Comparison of ENCODE assay signal across 21 mouse cellular contexts in the genomic region with DNA sequence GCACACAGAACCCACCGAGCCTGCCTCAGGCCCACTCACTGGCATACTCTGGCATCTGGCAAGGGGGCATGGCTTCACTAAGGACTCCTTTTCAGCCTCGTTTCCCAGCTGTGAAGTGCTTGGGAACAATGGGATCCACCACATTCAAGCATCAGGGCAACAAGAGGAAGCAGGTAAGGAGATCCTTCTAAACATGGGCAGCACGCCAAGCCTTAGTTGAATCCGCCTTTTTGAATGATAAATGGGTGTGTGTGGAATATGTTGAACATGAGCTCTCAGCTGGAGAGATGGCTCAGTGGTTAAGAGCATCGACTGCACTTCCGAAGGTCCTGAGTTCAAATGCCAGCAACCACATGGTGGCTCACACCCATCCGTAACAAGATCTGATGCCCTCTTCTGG.
A peak's percentile ranks its signal among the peaks of the same experiment; 100 is the strongest.
DNase-seq lines count a peak whose midpoint lies in the region; ATAC-seq and TF ChIP-seq lines count a peak whose summit lies in the region.
"Had no signal": no experiment of that assay in that cellular context is flagged by ENCODE, and none has a peak within 500 bp of the region (broad histone marks: within the 10 kb centered on the region; RNA-seq: fewer than 3 reads in every experiment).

No protein-coding gene starts in this region.

- no peak overlapping the region for H3K9ac ChIP-seq in intestine, embryonic 14.5 days (ENCODE audit: low read length)
- no peak overlapping the region for H3K9ac ChIP-seq in intestine, embryonic 16.5 days (ENCODE audit: low read depth, low read length)
- H3K9ac ChIP-seq in liver, postnatal 0 days (replicated peaks), result no peak overlapping the region
- no peak overlapping the region for H3K9ac ChIP-seq in liver, embryonic 11.5 days (ENCODE audit: low read depth, low read length)
- H3K9ac ChIP-seq: liver, embryonic 14.5 days; neural tube, embryonic 15.5 days; stomach, embryonic 15.5 days had no signal

- no peak for TF ChIP-seq EP300 in liver, postnatal 0 days (IDR thresholded peaks at IDR 0.05; ENCODE audit: low read depth)

- no peak for ATAC-seq in intestine, embryonic 14.5 days (replicated peaks; ENCODE audit: low FRiP score, low TSS enrichment, low read depth)
- ATAC-seq in intestine, embryonic 16.5 days, result no peak
- no peak for ATAC-seq in liver, postnatal 0 days
- ATAC-seq in liver, embryonic 11.5 days (replicated peaks; ENCODE audit: low FRiP score), result no peak
- ATAC-seq: hindbrain, embryonic 16.5 days; intestine, postnatal 0 days had no signal

- WGBS in intestine, embryonic 14.5 days, result 85% methylated on average over 7 of the region's 7 CpGs
- 79% methylated on average over 7 of the region's 7 CpGs for WGBS in intestine, embryonic 16.5 days
- WGBS in liver, postnatal 0 days (ENCODE audit: insufficient replicate concordance), result 80% methylated on average over 7 of the region's 7 CpGs
- 91% methylated on average over 7 of the region's 7 CpGs for WGBS in liver, embryonic 11.5 days

- peak; percentile 41 for DNase-seq in intestine, embryonic 14.5 days (ENCODE audit: low spot score)
- no peak for DNase-seq in liver, postnatal 0 days
- DNase-seq in liver, embryonic 11.5 days (ENCODE audit: low spot score), result no peak
- DNase-seq in lung, postnatal 14 days, result peak; percentile 37
- DNase-seq in thymus, postnatal 10 days (ENCODE audit: low spot score in 2 of 2), result no peak
- DNase-seq: adrenal gland, postnatal 14 days; cerebellum, adult 8-10 months; thymus, adult 18-20 months; thymus, postnatal 4 days had no signal

- TF ChIP-seq CTCF in liver, postnatal 0 days (IDR thresholded peaks at IDR 0.05; ENCODE audit: low read depth), result peak; percentile 9; the same call in 1 of the 2 replicates

- no peaks in the 10 kb centered on the region for H3K4me1 ChIP-seq in intestine, embryonic 14.5 days (replicated peaks; ENCODE audit: control insufficient read depth, insufficient read depth, low read length)
- H3K4me1 ChIP-seq in intestine, embryonic 16.5 days (ENCODE audit: control insufficient read depth, insufficient read depth, low read length), result no peaks in the 10 kb centered on the region
- H3K4me1 ChIP-seq in liver, postnatal 0 days (ENCODE audit: insufficient read depth), result no peaks in the 10 kb centered on the region
- no peaks in the 10 kb centered on the region for H3K4me1 ChIP-seq in liver, embryonic 11.5 days (replicated peaks; ENCODE audit: control insufficient read depth, insufficient read depth, low read length)
- H3K4me1 ChIP-seq in brown adipose tissue, adult 24 weeks (ENCODE audit: control insufficient read depth, insufficient read depth, insufficient read length, low read length), result peaks cover 6% of the 10 kb centered on the region; the same call in 1 of the 2 replicates
- H3K4me1 ChIP-seq: hindbrain, embryonic 10.5 days; neural tube, embryonic 15.5 days; stomach, embryonic 15.5 days had no signal

- no peak overlapping the region for H3K4me2 ChIP-seq in intestine, embryonic 14.5 days (ENCODE audit: low read length)
- no peak overlapping the region for H3K4me2 ChIP-seq in intestine, embryonic 16.5 days (ENCODE audit: low read depth, low read length)
- H3K4me2 ChIP-seq in liver, postnatal 0 days (ENCODE audit: low read depth, low read length), result no peak overlapping the region
- H3K4me2 ChIP-seq in liver, embryonic 11.5 days, result no peak overlapping the region
- H3K4me2 ChIP-seq: neural tube, embryonic 15.5 days; stomach, embryonic 15.5 days had no signal

- H3K9me3 ChIP-seq in intestine, embryonic 14.5 days (ENCODE audit: control insufficient read depth, low read length), result no peaks in the 10 kb centered on the region
- no peaks in the 10 kb centered on the region for H3K9me3 ChIP-seq in intestine, embryonic 16.5 days (ENCODE audit: control insufficient read depth, low read length)
- no peaks in the 10 kb centered on the region for H3K9me3 ChIP-seq in liver, postnatal 0 days (ENCODE audit: low read length)
- H3K9me3 ChIP-seq in liver, embryonic 11.5 days (ENCODE audit: control insufficient read depth, low read length), result no peaks in the 10 kb centered on the region
- H3K9me3 ChIP-seq: forebrain, embryonic 10.5 days; heart, embryonic 10.5 days; hindbrain, embryonic 10.5 days; midbrain, embryonic 10.5 days; neural tube, embryonic 15.5 days; stomach, embryonic 15.5 days had no signal

- H3K27ac ChIP-seq in intestine, embryonic 14.5 days (ENCODE audit: low read depth), result no peak overlapping the region
- no peak overlapping the region for H3K27ac ChIP-seq in intestine, embryonic 16.5 days (ENCODE audit: low read length)
- no peak overlapping the region for H3K27ac ChIP-seq in liver, postnatal 0 days (ENCODE audit: low read depth)
- H3K27ac ChIP-seq in liver, embryonic 11.5 days (ENCODE audit: low read depth, low read length), result no peak overlapping the region
- peak overlapping the region; percentile 41; the same call in 1 of the 2 replicates for H3K27ac ChIP-seq in brown adipose tissue, adult 24 weeks (replicated peaks; ENCODE audit: low read depth, low read length)
- H3K27ac ChIP-seq: forebrain, embryonic 10.5 days; heart, embryonic 10.5 days; hindbrain, embryonic 10.5 days; left cerebral cortex, adult 2 months; liver, embryonic 14.5 days; midbrain, embryonic 10.5 days; neural tube, embryonic 15.5 days; stomach, embryonic 15.5 days had no signal

- H3K4me3 ChIP-seq in intestine, embryonic 14.5 days (ENCODE audit: low read depth, low read length), result no peak overlapping the region
- no peak overlapping the region for H3K4me3 ChIP-seq in intestine, embryonic 16.5 days (ENCODE audit: low read length)
- no peak overlapping the region for H3K4me3 ChIP-seq in liver, postnatal 0 days (ENCODE audit: low read depth, low read length)
- H3K4me3 ChIP-seq in liver, embryonic 11.5 days (ENCODE audit: low read depth, low read length), result no peak overlapping the region
- H3K4me3 ChIP-seq in brown adipose tissue, adult 24 weeks (ENCODE audit: insufficient read depth, low read depth, low read length), result no peak overlapping the region
- H3K4me3 ChIP-seq: forebrain, embryonic 10.5 days; heart, embryonic 10.5 days; hindbrain, embryonic 10.5 days; left cerebral cortex, adult 2 months; midbrain, embryonic 10.5 days; neural tube, embryonic 15.5 days; stomach, embryonic 15.5 days had no signal

- peaks cover 82% of the 10 kb centered on the region for H3K36me3 ChIP-seq in intestine, embryonic 14.5 days (ENCODE audit: control insufficient read depth, insufficient read depth, low read length)
- H3K36me3 ChIP-seq in intestine, embryonic 16.5 days (ENCODE audit: control insufficient read depth, insufficient read depth, low read length), result peaks cover 5% of the 10 kb centered on the region; the same call in 1 of the 2 replicates
- peaks cover 5% of the 10 kb centered on the region for H3K36me3 ChIP-seq in liver, postnatal 0 days (replicated peaks; ENCODE audit: insufficient read depth, low read length)
- peaks cover 2% of the 10 kb centered on the region; the same call in 1 of the 2 replicates for H3K36me3 ChIP-seq in liver, embryonic 11.5 days (ENCODE audit: control insufficient read depth, insufficient read depth, low read length)

- H3K27me3 ChIP-seq in intestine, embryonic 14.5 days (replicated peaks; ENCODE audit: control insufficient read depth, insufficient read depth, low read length), result no peaks in the 10 kb centered on the region
- H3K27me3 ChIP-seq in intestine, embryonic 16.5 days (replicated peaks; ENCODE audit: control insufficient read depth, insufficient read depth, low read length), result no peaks in the 10 kb centered on the region
- H3K27me3 ChIP-seq in liver, postnatal 0 days (ENCODE audit: insufficient read depth, low read length), result no peaks in the 10 kb centered on the region
- no peaks in the 10 kb centered on the region for H3K27me3 ChIP-seq in liver, embryonic 11.5 days (replicated peaks; ENCODE audit: control insufficient read depth, insufficient read depth, low read length)
- H3K27me3 ChIP-seq: neural tube, embryonic 15.5 days; stomach, embryonic 15.5 days had no signal

Comparison
In these comparisons a context has a peak if more than half of its experiments do, and no peak if none do; other contexts are left out.
1. DNase-seq: peak in intestine, embryonic 14.5 days (single experiment) and lung, postnatal 14 days (single experiment); none in liver, postnatal 0 days (single experiment), liver, embryonic 11.5 days (single experiment) and thymus, postnatal 10 days (0 of 2).